24 mouse cellular contexts compared by ENCODE assay signal in genomic region chr12:4614722-4615121, GRCm38 (mm10). TPM values are rescaled to one million over a fixed set of nuclear protein-coding genes. Genes with fewer than 3 reads are reported as not detected.
DNase-seq lines count a peak whose midpoint lies in the region; ATAC-seq and TF ChIP-seq lines count a peak whose summit lies in the region.
"Had no signal": no experiment of that assay in that cellular context is flagged by ENCODE, and none has a peak within 500 bp of the region (broad histone marks: within the 10 kb centered on the region; RNA-seq: fewer than 3 reads in every experiment).

No protein-coding gene starts in this region.

- TF ChIP-seq POLR2A in MEL (IDR thresholded peaks at IDR 0.05; ENCODE audit: control insufficient read depth in 1 of 2, insufficient read depth in 1 of 2, low read depth in 1 of 2, low read length in 2 of 2, poor library complexity in 1 of 2), result no peak

- TF ChIP-seq CTCF in layer of hippocampus, adult 2 months (conservative IDR thresholded peaks at IDR 0.05), result no peak
- no peak for TF ChIP-seq CTCF in MEL (IDR thresholded peaks at IDR 0.05 in 2 of 3, conservative IDR thresholded peaks at IDR 0.05 in 1 of 3; ENCODE audit: control insufficient read depth in 1 of 3, insufficient read depth in 1 of 3, low read depth in 2 of 3, low read length in 3 of 3, poor library complexity in 1 of 3, severe bottlenecking in 1 of 3)

- peaks cover 7% of the 10 kb centered on the region; the same call in 1 of the 2 replicates for H3K79me2 ChIP-seq in MEL (ENCODE audit: control insufficient read depth, insufficient read depth, low read length, poor library complexity)

- peaks cover 0 to 11% of the 10 kb centered on the region in 2 experiments; a peak in 2 of 4 replicates for H3K4me1 ChIP-seq in MEL (ENCODE audit: control insufficient read depth in 1 of 2, insufficient read depth in 2 of 2, low read length in 2 of 2)
- H3K4me1 ChIP-seq: forebrain, embryonic 13.5 days; forebrain, embryonic 15.5 days had no signal

- H3K27ac ChIP-seq in layer of hippocampus, adult 2 months, result peak overlapping the region; percentile 29; the same call in 1 of the 2 replicates
- H3K27ac ChIP-seq in MEL (ENCODE audit: control insufficient read depth, low read depth, low read length), result no peak overlapping the region
- H3K27ac ChIP-seq: embryonic facial prominence, embryonic 10.5 days; embryonic facial prominence, embryonic 12.5 days; forebrain, embryonic 13.5 days; forebrain, embryonic 15.5 days had no signal

- no peak overlapping the region for H3K4me3 ChIP-seq in layer of hippocampus, adult 2 months
- no peak overlapping the region for H3K4me3 ChIP-seq in MEL (ENCODE audit: control insufficient read depth in 1 of 2, insufficient read depth in 1 of 2, low read depth in 2 of 2, low read length in 2 of 2)
- H3K4me3 ChIP-seq: embryonic facial prominence, embryonic 10.5 days; embryonic facial prominence, embryonic 12.5 days; forebrain, embryonic 13.5 days; forebrain, embryonic 15.5 days had no signal

- peaks cover 3 to 15% of the 10 kb centered on the region in 2 experiments; a peak in 3 of 4 replicates for H3K36me3 ChIP-seq in MEL (ENCODE audit: control insufficient read depth in 1 of 2, insufficient read depth in 2 of 2, low read length in 2 of 2)
- H3K36me3 ChIP-seq: embryonic facial prominence, embryonic 10.5 days; embryonic facial prominence, embryonic 12.5 days; forebrain, embryonic 15.5 days had no signal

- H3K27me3 ChIP-seq in MEL (ENCODE audit: control insufficient read depth in 1 of 2, insufficient read depth in 2 of 2, low read length in 2 of 2), result no peaks in the 10 kb centered on the region
- H3K27me3 ChIP-seq: embryonic facial prominence, embryonic 12.5 days; forebrain, embryonic 13.5 days; forebrain, embryonic 15.5 days had no signal

- H3K9me3 ChIP-seq in MEL (replicated peaks; ENCODE audit: insufficient read depth, low read length), result no peaks in the 10 kb centered on the region
- H3K9me3 ChIP-seq: embryonic facial prominence, embryonic 10.5 days; embryonic facial prominence, embryonic 12.5 days; forebrain, embryonic 13.5 days; forebrain, embryonic 15.5 days had no signal

- no peak for DNase-seq in layer of hippocampus, adult 2 months (ENCODE audit: low spot score in 2 of 2)
- no peak for DNase-seq in layer of hippocampus, adult 9-10 months (ENCODE audit: low spot score)
- DNase-seq in MEL (ENCODE audit: low read depth, low spot score), result peak; percentile 40
- DNase-seq in retina, embryonic 14.5 days (ENCODE audit: low spot score), result no peak
- DNase-seq: adrenal gland, adult 2 months; adrenal gland, postnatal 10 days; adrenal gland, postnatal 25 days; cerebellum, adult 11-12 months; cerebellum, adult 2 months; cerebellum, adult 9-10 months; cerebellum, postnatal 10 days; cerebellum, postnatal 25 days; forebrain, postnatal 0 days had no signal

- ATAC-seq in megakaryocyte, adult 5-6 weeks (ENCODE audit: poor library complexity, severe bottlenecking), result no peak
- ATAC-seq: forebrain, embryonic 13.5 days; forebrain, embryonic 15.5 days; forebrain, postnatal 0 days had no signal

- TF ChIP-seq RAD21 in MEL (IDR thresholded peaks at IDR 0.05; ENCODE audit: low read depth, low read length), result no peak

- TF ChIP-seq EP300 in MEL (IDR thresholded peaks at IDR 0.05; ENCODE audit: low read depth in 1 of 2, low read length in 2 of 2), result no peak

- H3K9ac ChIP-seq in MEL (ENCODE audit: control insufficient read depth, low read depth, low read length, poor library complexity, severe bottlenecking), result no peak overlapping the region
- H3K9ac ChIP-seq: embryonic facial prominence, embryonic 12.5 days; forebrain, embryonic 13.5 days; forebrain, embryonic 15.5 days; forebrain, postnatal 0 days had no signal

TF ChIP-seq in MEL, 35 proteins besides CTCF, POLR2A, EP300 and RAD21:
- TF ChIP-seq HCFC1 (IDR thresholded peaks at IDR 0.05; ENCODE audit: low read depth, low read length) (no peak), USF1 (IDR thresholded peaks at IDR 0.05; ENCODE audit: low read depth, low read length) (peak; percentile 74), BHLHE40 (IDR thresholded peaks at IDR 0.05; ENCODE audit: borderline replicate concordance, low read depth, low read length) (no peak), USF2 (IDR thresholded peaks at IDR 0.05; ENCODE audit: borderline replicate concordance in 1 of 2, insufficient read depth in 1 of 2, low read depth in 1 of 2, low read length in 2 of 2) (no peak), ETS1 (IDR thresholded peaks at IDR 0.05; ENCODE audit: low read depth, low read length) (peak; percentile 19; the same call in 1 of the 2 replicates), SIN3A (IDR thresholded peaks at IDR 0.05; ENCODE audit: low read length) (peak; percentile 58; the same call in 1 of the 2 replicates), POLR2AphosphoS2 (IDR thresholded peaks at IDR 0.05; ENCODE audit: low read length) (no peak), TAL1 (IDR thresholded peaks at IDR 0.05; ENCODE audit: low read length) (peak; percentile 19; the same call in 1 of the 2 replicates), MAX (IDR thresholded peaks at IDR 0.05; ENCODE audit: low read length) (peak; percentile 62; the same call in 1 of the 2 replicates), UBTF (IDR thresholded peaks at IDR 0.05; ENCODE audit: borderline replicate concordance, insufficient read depth, low read depth, low read length) (no peak), MXI1 (IDR thresholded peaks at IDR 0.05; ENCODE audit: low read depth, low read length) (peak; percentile 36; the same call in 1 of the 2 replicates), MEF2A (IDR thresholded peaks at IDR 0.05; ENCODE audit: extremely low read depth, insufficient replicate concordance, low read depth, low read length, poor library complexity, severe bottlenecking) (0 out of 2 replicates have a peak, but pooled peaks have one; percentile 61)
TF ChIP-seq in MEL: peak in this region for 7.

RNA-seq across cellular contexts. Expression of gene Gm3625, which starts 22.0 kb away (rescaled TPM):
- total RNA-seq in layer of hippocampus, adult 2 months (2021), result not detected
- total RNA-seq in MEL (2012; rRNA removed), result not detected in 2 replicates
- polyA plus RNA-seq in MEL (2012; ENCODE audit: insufficient read depth in 1 of 2, insufficient read length in 2 of 2, low read depth in 1 of 2, low replicate concordance in 2 of 2, missing spikeins in 1 of 2), result not detected
- not detected in 2 replicates for total RNA-seq in megakaryocyte, adult 5-6 weeks (2015)
- not detected in 2 replicates for total RNA-seq in megakaryocyte, adult 5-6 weeks (2017)
- total RNA-seq: adrenal gland, adult 2 months; adrenal gland, postnatal 10 days; adrenal gland, postnatal 25 days; adrenal gland, postnatal 4 days; ES-E14; forebrain, postnatal 0 days had no signal
- polyA plus RNA-seq: adrenal gland, adult 2 months; C2C12; cerebellum, adult 2 months; cortical plate, adult 2 months; embryonic facial prominence, embryonic 10.5 days; embryonic facial prominence, embryonic 12.5 days; embryonic facial prominence, embryonic 14.5 days; forebrain, embryonic 11.5 days; forebrain, embryonic 13.5 days; forebrain, embryonic 15.5 days; forebrain, postnatal 0 days had no signal

RNA-seq across cellular contexts. Expression of gene Itsn2, which starts 22.3 kb away (rescaled TPM):
- total RNA-seq in layer of hippocampus, adult 2 months (2021), result 100 to 1,000 TPM in 1 of 2 experiments, 10 to 100 TPM in 1; 88.6 to 101 TPM
- total RNA-seq in MEL (2012; rRNA removed), result 40.1 and 41.9 TPM in 2 replicates
- 100 to 1,000 TPM in 1 of 2 experiments, 10 to 100 TPM in 1; 47.5 to 218 TPM for polyA plus RNA-seq in MEL (2012; ENCODE audit: insufficient read depth in 1 of 2, insufficient read length in 2 of 2, low read depth in 1 of 2, low replicate concordance in 2 of 2, missing spikeins in 1 of 2)
- total RNA-seq in megakaryocyte, adult 5-6 weeks (2015), result 94.6 and 113 TPM in 2 replicates
- 201 and 212 TPM in 2 replicates for total RNA-seq in megakaryocyte, adult 5-6 weeks (2017)
